Mouse (Mus musculus) limb, embryonic 12.5 days (tissue): ENCODE results near the gene Tmem91. TPM values are rescaled to one million over a fixed set of nuclear protein-coding genes. Genes with fewer than 3 reads are reported as not detected.

ENCODE experiments used
- ATAC-seq: fragments of 200-750 bp; cut with Nextera tagmentation; 2 replicates; pipeline ENCODE4 v1.8.0; 2017; ENCODE audit warnings: low read depth, moderate TSS enrichment; ENCODE audit not compliant: insufficient number of reproducible peaks, insufficient read depth, low FRiP score, low TSS enrichment
- H3K27ac ChIP-seq: fragments of 300-500 bp; sonication (generic); 2 replicates; pipeline ENCODE4 v1.5.1; 2016; ENCODE audit warnings: mild to moderate bottlenecking, moderate library complexity
- H3K27me3 ChIP-seq: fragments of 300-500 bp; sonication (generic); 2 replicates; pipeline ENCODE4 v1.6.1; 2016; ENCODE audit warnings: mild to moderate bottlenecking, moderate library complexity
- H3K36me3 ChIP-seq: fragments of 300-500 bp; sonication (generic); 2 replicates; pipeline ENCODE4 v1.6.1; 2016; ENCODE audit warnings: mild to moderate bottlenecking, moderate library complexity
- H3K4me1 ChIP-seq: fragments of 300-500 bp; sonication (generic); replicated peaks from 2 replicates; pipeline ENCODE4 v1.6.1; 2016
- H3K4me2 ChIP-seq: fragments of 300-500 bp; sonication (generic); 2 replicates; pipeline ENCODE4 v1.6.1; 2016; ENCODE audit warnings: mild to moderate bottlenecking, moderate library complexity
- H3K4me3 ChIP-seq: fragments of 300-500 bp; sonication (generic); replicated peaks from 2 replicates; pipeline ENCODE4 v1.5.1; 2016; ENCODE audit warnings: mild to moderate bottlenecking
- H3K9ac ChIP-seq: fragments of 300-500 bp; sonication (generic); replicated peaks from 2 replicates; pipeline ENCODE4 v1.6.1; 2016; ENCODE audit warnings: mild to moderate bottlenecking, moderate library complexity
- H3K9me3 ChIP-seq: fragments of 300-500 bp; sonication (generic); 2 replicates; pipeline ENCODE4 v1.6.1; 2016; ENCODE audit warnings: mild to moderate bottlenecking, moderate library complexity
- WGBS: fragments of 180-500 bp; shearing (Covaris S2); methylation state at CpG from one replicate; pipeline ENCODE4 v1.1.7; 2016; 5-methylcytosine and 5-hydroxymethylcytosine counted together
- polyA plus RNA-seq: library from polyadenylated mRNA; unstranded; fragments of >200 nt; fragmentation: Nextera tagmentation; extraction: Ambion mirVana; gene quantifications from 2 replicates; pipeline ENCODE4 v1.2.1, GENCODE M21; 2016

Gene Tmem91
- polyA plus RNA-seq, 1 experiment from 2014 or later: 3.1 TPM

- Histone ChIP-seq H3K4me3 (no peak overlapping the region), H3K27me3 (0 out of 2 replicates have a peak, but pooled peaks cover 3% of the 10 kb centered on the region), H3K27ac (peak overlapping the region; percentile 79), H3K4me1 (peaks cover 50% of the 10 kb centered on the region), H3K4me2 (0 out of 2 replicates have a peak overlapping the region, but pooled peaks have one; percentile 15), H3K9me3 (no peaks in the 10 kb centered on the region), H3K36me3 (peaks cover 47% of the 10 kb centered on the region), H3K9ac (peak overlapping the region; percentile 51)
- ATAC-seq: peak; percentile 5; the same call in 1 of the 2 replicates
- WGBS: 43% methylated on average over 5 of the region's 5 CpGs
These were observed 36.2 kb upstream of the Tmem91 start for GRCm38 (mm10) chr7:25711165-25711564.

DNA sequence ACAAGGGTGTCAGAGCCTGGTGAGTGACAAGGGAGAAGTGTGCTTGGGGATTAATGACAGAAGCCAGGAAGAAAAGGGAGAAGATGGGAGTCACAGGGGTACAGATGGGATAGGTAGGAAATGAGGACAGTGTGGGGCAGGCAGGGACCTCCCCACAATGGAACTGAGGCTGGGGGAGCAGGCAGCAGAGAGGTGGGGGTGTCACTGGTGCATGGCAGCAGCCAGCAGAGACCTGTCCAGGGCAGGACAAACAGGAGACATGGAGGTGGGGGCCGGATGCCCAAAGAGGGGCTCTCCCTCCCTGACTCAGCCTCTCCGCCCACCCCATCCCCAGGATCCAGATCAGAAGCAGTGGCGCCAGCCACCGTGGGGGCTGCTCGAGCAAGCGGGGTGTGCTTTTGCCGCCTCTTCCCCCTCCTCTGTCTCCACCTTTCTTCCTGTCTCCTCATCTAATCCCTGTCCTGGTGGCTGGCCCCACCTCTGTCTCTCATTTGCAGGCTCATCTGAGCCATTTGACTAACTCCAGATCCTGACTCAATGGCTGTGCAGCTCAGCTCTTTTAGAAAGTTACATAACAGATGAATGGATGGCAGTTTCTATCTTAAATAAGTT lies 35.7 kb upstream of the Tmem91 start:
- peak overlapping the region; percentile 79; the same call in 1 of the 2 replicates for H3K27ac ChIP-seq
- peak overlapping the region; percentile 28 for H3K4me2 ChIP-seq
- no peak overlapping the region for H3K4me3 ChIP-seq
- peaks cover 42% of the 10 kb centered on the region for H3K36me3 ChIP-seq
- peak overlapping the region; percentile 48; the same call in 1 of the 2 replicates for H3K9ac ChIP-seq
- ATAC-seq: no peak
- no peaks in the 10 kb centered on the region for H3K9me3 ChIP-seq
- 8% methylated on average over 7 of the region's 7 CpGs for WGBS
- peaks cover 3% of the 10 kb centered on the region; the same call in 1 of the 2 replicates for H3K27me3 ChIP-seq
- peaks cover 50% of the 10 kb centered on the region for H3K4me1 ChIP-seq

GRCm38 (mm10) chr7:25709961-25710360 lies 35.0 kb upstream of the Tmem91 start:
- Histone ChIP-seq H3K4me2 (peak overlapping the region; percentile 28), H3K27ac (0 out of 2 replicates have a peak overlapping the region, but pooled peaks have one; percentile 12), H3K4me1 (peaks cover 53% of the 10 kb centered on the region), H3K9ac (peak overlapping the region; percentile 48), H3K36me3 (peaks cover 35% of the 10 kb centered on the region), H3K4me3 (no peak overlapping the region), H3K27me3 (peaks cover 7% of the 10 kb centered on the region; the same call in 1 of the 2 replicates), H3K9me3 (no peaks in the 10 kb centered on the region)
- WGBS: 15% methylated on average over 12 of the region's 12 CpGs
- no peak for ATAC-seq

GRCm38 (mm10) chr7:25707581-25708292 lies 32.8 kb upstream of the Tmem91 start:
- peaks cover 13% of the 10 kb centered on the region for H3K36me3 ChIP-seq
- no peak overlapping the region for H3K4me2 ChIP-seq
- 65% methylated on average over 15 of the region's 15 CpGs for WGBS
- no peaks in the 10 kb centered on the region for H3K9me3 ChIP-seq
- H3K4me1 ChIP-seq: peaks cover 58% of the 10 kb centered on the region
- peak overlapping the region; percentile 54 for H3K27ac ChIP-seq
- ATAC-seq: 0 out of 2 replicates have a peak, but pooled peaks have one; percentile 21
- H3K9ac ChIP-seq: 0 out of 2 replicates have a peak overlapping the region, but pooled peaks have one; percentile 24
- peaks cover 23% of the 10 kb centered on the region for H3K27me3 ChIP-seq
- no peak overlapping the region for H3K4me3 ChIP-seq

GRCm38 (mm10) chr7:25706578-25707170 lies 31.7 kb upstream of the Tmem91 start:
- Histone ChIP-seq H3K9me3 (peaks cover 7% of the 10 kb centered on the region; the same call in 1 of the 2 replicates), H3K27ac (no peak overlapping the region; the same call in 1 of the 2 replicates), H3K27me3 (peaks cover 23% of the 10 kb centered on the region), H3K36me3 (0 out of 2 replicates have a peak, but pooled peaks cover 5% of the 10 kb centered on the region), H3K9ac (no peak overlapping the region), H3K4me1 (peaks cover 48% of the 10 kb centered on the region), H3K4me3 (no peak overlapping the region), H3K4me2 (no peak overlapping the region)
- no peak for ATAC-seq
- 45% methylated on average over 7 of the region's 7 CpGs for WGBS

DNA sequence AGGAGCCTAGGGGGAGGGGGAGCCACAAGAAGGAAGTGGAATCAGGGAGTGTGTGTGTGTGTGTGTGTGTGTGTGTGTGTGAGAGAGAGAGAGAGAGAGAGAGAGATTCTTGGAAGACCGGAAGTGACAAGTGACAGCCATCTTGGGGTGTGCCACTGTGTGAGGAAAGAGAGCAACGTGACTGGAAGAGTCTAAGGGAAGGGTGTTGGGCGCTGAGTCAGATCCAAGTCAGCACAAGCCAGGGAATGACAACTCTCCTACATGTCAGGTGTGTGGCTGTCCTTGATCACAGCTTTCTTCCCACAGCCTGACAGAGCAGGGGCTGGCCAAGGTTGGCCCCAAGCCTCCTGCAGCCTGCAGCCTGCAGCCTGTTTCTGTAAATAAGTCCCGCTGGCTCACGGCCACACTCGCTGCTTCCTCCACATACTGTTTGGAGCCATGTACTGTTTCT lies 30.9 kb upstream of the Tmem91 start:
- H3K36me3 ChIP-seq: no peaks in the 10 kb centered on the region
- H3K27ac ChIP-seq: no peak overlapping the region
- ATAC-seq: no peak
- WGBS: 63% methylated on average over 6 of the region's 6 CpGs
- H3K4me2 ChIP-seq: no peak overlapping the region
- H3K9ac ChIP-seq: no peak overlapping the region
- H3K9me3 ChIP-seq: peaks cover 14% of the 10 kb centered on the region; the same call in 1 of the 2 replicates
- H3K27me3 ChIP-seq: peaks cover 23% of the 10 kb centered on the region
- H3K4me1 ChIP-seq: peaks cover 39% of the 10 kb centered on the region
- H3K4me3 ChIP-seq: no peak overlapping the region

- H3K4me1 ChIP-seq: peaks cover 29% of the 10 kb centered on the region
- no peaks in the 10 kb centered on the region for H3K36me3 ChIP-seq
- peak overlapping the region; percentile 27; the same call in 1 of the 2 replicates for H3K9ac ChIP-seq
- peaks cover 20% of the 10 kb centered on the region for H3K27me3 ChIP-seq
- H3K4me2 ChIP-seq: peak overlapping the region; percentile 66
- no peak overlapping the region for H3K27ac ChIP-seq
- no peak for ATAC-seq
- peak overlapping the region; percentile 37 for H3K4me3 ChIP-seq
- peaks cover 17% of the 10 kb centered on the region; the same call in 1 of the 2 replicates for H3K9me3 ChIP-seq
- WGBS: 4% methylated on average over 28 of the region's 37 CpGs
These were observed 29.9 kb upstream of the Tmem91 start for GRCm38 (mm10) chr7:25704716-25705364.

- Histone ChIP-seq H3K9me3 (peaks cover 17% of the 10 kb centered on the region; the same call in 1 of the 2 replicates), H3K9ac (peak overlapping the region; percentile 35; the same call in 1 of the 2 replicates), H3K27me3 (peaks cover 20% of the 10 kb centered on the region), H3K4me2 (no peak overlapping the region), H3K4me1 (peaks cover 27% of the 10 kb centered on the region), H3K27ac (no peak overlapping the region), H3K36me3 (no peaks in the 10 kb centered on the region), H3K4me3 (no peak overlapping the region)
- ATAC-seq: no peak
- 28% methylated on average over 10 of the region's 10 CpGs for WGBS
These were observed 29.0 kb upstream of the Tmem91 start for GRCm38 (mm10) chr7:25703793-25704494.

DNA sequence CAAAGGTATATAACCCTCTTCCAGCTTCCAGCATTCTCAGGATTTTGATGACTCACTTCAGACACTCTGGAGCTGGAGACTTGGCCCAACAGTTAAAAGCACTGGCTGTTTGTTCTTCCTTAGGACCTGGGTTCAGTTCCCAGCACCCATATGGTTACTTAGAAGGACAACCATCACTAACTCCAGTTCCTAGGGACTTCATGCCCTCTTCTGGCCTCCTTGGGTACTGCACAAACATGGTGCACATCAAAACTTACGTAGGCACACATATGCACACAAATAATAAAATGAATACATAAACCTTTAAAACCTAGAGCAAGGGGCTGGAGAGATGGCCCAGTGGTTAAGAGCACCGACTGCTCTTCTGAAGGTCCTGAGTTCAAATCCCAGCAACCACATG lies 27.4 kb upstream of the Tmem91 start:
- Histone ChIP-seq H3K4me1 (peaks cover 16% of the 10 kb centered on the region; the same call in 1 of the 2 replicates), H3K4me3 (no peak overlapping the region), H3K27ac (no peak overlapping the region), H3K9me3 (peaks cover 17% of the 10 kb centered on the region; the same call in 1 of the 2 replicates), H3K4me2 (no peak overlapping the region), H3K9ac (no peak overlapping the region), H3K27me3 (peaks cover 20% of the 10 kb centered on the region), H3K36me3 (no peaks in the 10 kb centered on the region)
- WGBS: 94% methylated on average over 2 of the region's 2 CpGs
- no peak for ATAC-seq

DNA sequence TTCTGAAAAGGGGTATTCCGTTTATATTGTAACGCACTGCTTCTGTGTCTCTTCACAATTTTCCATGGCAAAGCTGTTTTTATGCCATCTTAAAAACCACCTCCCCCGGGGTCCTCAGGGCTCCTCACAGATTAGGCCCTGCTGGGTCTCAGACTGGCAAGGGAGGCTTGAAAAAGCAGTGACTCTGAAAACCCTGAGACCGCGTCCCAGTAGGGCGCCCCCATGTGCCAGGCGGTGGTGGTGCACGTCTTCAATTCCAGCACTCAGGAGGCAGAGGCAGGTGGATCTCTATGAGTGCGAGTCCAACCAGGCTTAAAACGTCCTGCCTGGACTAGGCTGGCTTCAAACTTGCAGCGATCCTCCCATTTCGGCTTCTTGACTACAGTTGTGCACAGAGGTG lies 25.8 kb upstream of the Tmem91 start:
- ATAC-seq: no peak
- WGBS: 77% methylated on average over 12 of the region's 12 CpGs

More for the DNA sequence above, 25.8 kb upstream of the Tmem91 start:
- Histone ChIP-seq H3K9ac (no peak overlapping the region), H3K27me3 (peaks cover 20% of the 10 kb centered on the region), H3K4me3 (no peak overlapping the region), H3K36me3 (no peaks in the 10 kb centered on the region), H3K4me1 (peaks cover 9% of the 10 kb centered on the region; the same call in 1 of the 2 replicates), H3K27ac (no peak overlapping the region), H3K4me2 (no peak overlapping the region), H3K9me3 (peaks cover 17% of the 10 kb centered on the region; the same call in 1 of the 2 replicates)
